In genomic region chr1:170056921-170057320, GRCm38 (mm10) we compare ENCODE assay signal across 20 mouse cellular contexts. TPM values are rescaled to one million over a fixed set of nuclear protein-coding genes. Genes with fewer than 3 reads are reported as not detected.
DNase-seq lines count a peak whose midpoint lies in the region; ATAC-seq and TF ChIP-seq lines count a peak whose summit lies in the region.
"Had no signal": no experiment of that assay in that cellular context is flagged by ENCODE, and none has a peak within 500 bp of the region (broad histone marks: within the 10 kb centered on the region; RNA-seq: fewer than 3 reads in every experiment).

No protein-coding gene starts in this region.

- TF ChIP-seq CTCF in gastrocnemius, adult 2 months (IDR thresholded peaks at IDR 0.05), result no peak
- no peak for TF ChIP-seq CTCF in CH12.LX (conservative IDR thresholded peaks at IDR 0.05 in 1 of 2, IDR thresholded peaks at IDR 0.05 in 1 of 2; ENCODE audit: low read depth in 2 of 2, low read length in 2 of 2)

- no peak overlapping the region for H3K9ac ChIP-seq in hindbrain, embryonic 13.5 days
- no peak overlapping the region for H3K9ac ChIP-seq in hindbrain, embryonic 12.5 days
- H3K9ac ChIP-seq in CH12.LX (ENCODE audit: insufficient read depth, low read depth), result no peak overlapping the region
- H3K9ac ChIP-seq: forebrain, embryonic 12.5 days; heart, embryonic 15.5 days had no signal

- H3K4me1 ChIP-seq in hindbrain, embryonic 13.5 days (replicated peaks), result peaks cover 9% of the 10 kb centered on the region
- H3K4me1 ChIP-seq in hindbrain, embryonic 12.5 days, result peaks cover 6% of the 10 kb centered on the region; the same call in 1 of the 2 replicates
- peaks cover 3 to 43% of the 10 kb centered on the region in 2 experiments for H3K4me1 ChIP-seq in CH12.LX (ENCODE audit: control insufficient read depth in 1 of 2, insufficient read depth in 2 of 2)
- peaks cover 7% of the 10 kb centered on the region; the same call in 1 of the 2 replicates for H3K4me1 ChIP-seq in limb, embryonic 10.5 days
- H3K4me1 ChIP-seq: forebrain, embryonic 12.5 days; heart, embryonic 15.5 days had no signal

- H3K36me3 ChIP-seq in hindbrain, embryonic 13.5 days, result no peaks in the 10 kb centered on the region
- H3K36me3 ChIP-seq in hindbrain, embryonic 12.5 days, result no peaks in the 10 kb centered on the region
- H3K36me3 ChIP-seq in CH12.LX (replicated peaks in 1 of 2; ENCODE audit: control insufficient read depth in 1 of 2, insufficient read depth in 1 of 2, low read length in 1 of 2), result no peaks in the 10 kb centered on the region
- peaks cover 19% of the 10 kb centered on the region for H3K36me3 ChIP-seq in limb, embryonic 10.5 days
- H3K36me3 ChIP-seq: forebrain, embryonic 12.5 days; heart, embryonic 15.5 days had no signal

- peak overlapping the region; percentile 78 for H3K27ac ChIP-seq in gastrocnemius, adult 2 months
- peak overlapping the region; percentile 60; the same call in 1 of the 2 replicates for H3K27ac ChIP-seq in hindbrain, embryonic 13.5 days
- H3K27ac ChIP-seq in hindbrain, embryonic 12.5 days, result no peak overlapping the region
- H3K27ac ChIP-seq in CH12.LX (ENCODE audit: insufficient read depth, low read depth), result no peak overlapping the region
- H3K27ac ChIP-seq in limb, embryonic 10.5 days, result no peak overlapping the region
- H3K27ac ChIP-seq: forebrain, embryonic 12.5 days; heart, embryonic 15.5 days had no signal

- no peak for TF ChIP-seq EP300 in CH12.LX (IDR thresholded peaks at IDR 0.05; ENCODE audit: low read length)

- no peak for TF ChIP-seq POLR2A in CH12.LX (IDR thresholded peaks at IDR 0.05; ENCODE audit: low read depth, low read length)

- no peak for TF ChIP-seq RAD21 in CH12.LX (IDR thresholded peaks at IDR 0.05; ENCODE audit: low read depth, low read length)

- intact Hi-C loops in gastrocnemius, adult 2 months (cut with DNase I), result loop anchor here (5.0 kb wide), 1 partner anchor 55 kb away; the partner anchor contains the start of gene Ddr2

- no peaks in the 10 kb centered on the region for H3K79me2 ChIP-seq in CH12.LX (replicated peaks; ENCODE audit: control insufficient read depth, extremely low read depth, insufficient read depth, poor library complexity, severe bottlenecking)

- no peak for ATAC-seq in hindbrain, embryonic 13.5 days (ENCODE audit: low FRiP score)
- ATAC-seq in hindbrain, embryonic 12.5 days (ENCODE audit: low FRiP score), result no peak
- ATAC-seq: forebrain, embryonic 16.5 days; intestine, embryonic 16.5 days had no signal

- dilution Hi-C loops in CH12.LX (cut with MboI; ENCODE audit: extremely low pct_ligation_motif_present, extremely low pct_unique_long_range_greater_than_20kb, low sequenced_read_pairs), result no loop called here

- peaks cover 6% of the 10 kb centered on the region; the same call in 1 of the 2 replicates for H3K9me3 ChIP-seq in hindbrain, embryonic 13.5 days
- 0 out of 2 replicates have a peak, but pooled peaks cover 6% of the 10 kb centered on the region for H3K9me3 ChIP-seq in hindbrain, embryonic 12.5 days (replicated peaks)
- peaks cover 3% of the 10 kb centered on the region for H3K9me3 ChIP-seq in CH12.LX (replicated peaks; ENCODE audit: low read length)
- H3K9me3 ChIP-seq in limb, embryonic 10.5 days (replicated peaks), result no peaks in the 10 kb centered on the region
- H3K9me3 ChIP-seq: forebrain, embryonic 12.5 days; heart, embryonic 15.5 days had no signal

- in situ Hi-C loops in CH12.LX (cut with MboI; ENCODE audit: low pct_ligation_motif_present, low pct_unique_long_range_greater_than_20kb, low sequenced_read_pairs), result no loop called here

- H3K4me2 ChIP-seq in hindbrain, embryonic 13.5 days, result no peak overlapping the region
- no peak overlapping the region for H3K4me2 ChIP-seq in hindbrain, embryonic 12.5 days (replicated peaks)
- H3K4me2 ChIP-seq in CH12.LX (ENCODE audit: insufficient read depth, low read depth, poor library complexity, severe bottlenecking), result no peak overlapping the region
- H3K4me2 ChIP-seq: forebrain, embryonic 12.5 days; heart, embryonic 11.5 days; heart, embryonic 15.5 days had no signal

- 83% methylated on average over 3 of the region's 3 CpGs for WGBS in hindbrain, embryonic 13.5 days
- WGBS in hindbrain, embryonic 12.5 days, result 81% methylated on average over 3 of the region's 3 CpGs
- WGBS in limb, embryonic 10.5 days, result 86% methylated on average over 3 of the region's 3 CpGs

- no peaks in the 10 kb centered on the region for H3K27me3 ChIP-seq in hindbrain, embryonic 13.5 days
- H3K27me3 ChIP-seq in hindbrain, embryonic 12.5 days, result no peaks in the 10 kb centered on the region
- no peaks in the 10 kb centered on the region for H3K27me3 ChIP-seq in CH12.LX (replicated peaks)
- H3K27me3 ChIP-seq in limb, embryonic 10.5 days (ENCODE audit: low read depth, poor library complexity, severe bottlenecking), result no peaks in the 10 kb centered on the region
- H3K27me3 ChIP-seq: forebrain, embryonic 12.5 days; heart, embryonic 15.5 days had no signal

- no peak for DNase-seq in gastrocnemius, adult 2 months
- no peak for DNase-seq in gastrocnemius, postnatal 25 days
- DNase-seq in CH12.LX (ENCODE audit: extremely low read depth), result no peak
- peak; percentile 18 for DNase-seq in limb, embryonic 10.5 days (ENCODE audit: low spot score)
- DNase-seq in kidney, postnatal 14 days, result no peak
- DNase-seq: adrenal gland, adult 2 months; adrenal gland, postnatal 25 days; B cell, adult 2 months; cerebellum, adult 11-12 months; cerebellum, adult 8-10 months; cerebellum, postnatal 36 days had no signal

- H3K4me3 ChIP-seq in gastrocnemius, adult 2 months, result no peak overlapping the region
- no peak overlapping the region for H3K4me3 ChIP-seq in hindbrain, embryonic 13.5 days
- H3K4me3 ChIP-seq in hindbrain, embryonic 12.5 days, result no peak overlapping the region
- no peak overlapping the region for H3K4me3 ChIP-seq in CH12.LX (replicated peaks in 1 of 3; ENCODE audit: low read depth in 2 of 3, low read length in 2 of 3, poor library complexity in 1 of 3)
- no peak overlapping the region for H3K4me3 ChIP-seq in limb, embryonic 10.5 days
- H3K4me3 ChIP-seq: erythroblast, embryonic 14.5 days; forebrain, embryonic 12.5 days; heart, embryonic 15.5 days had no signal

TF ChIP-seq in CH12.LX, 34 proteins besides CTCF, POLR2A, EP300 and RAD21:
- TF ChIP-seq TBP (conservative IDR thresholded peaks at IDR 0.05; ENCODE audit: low read depth, low read length) (no peak), ZKSCAN1 (IDR thresholded peaks at IDR 0.05; ENCODE audit: borderline replicate concordance, low read depth, low read length) (peak; percentile 35; the same call in 1 of the 2 replicates), USF1 (IDR thresholded peaks at IDR 0.05; ENCODE audit: low read depth, low read length) (no peak)
TF ChIP-seq in CH12.LX: peak in this region for 1.

RNA-seq across cellular contexts. Expression of gene Ddr2, which starts 53.6 kb away (rescaled TPM):
- 10 to 100 TPM; 16.4 to 22.5 TPM for total RNA-seq in gastrocnemius, adult 2 months (2021)
- total RNA-seq in gastrocnemius, postnatal 25 days (2021), result 10 to 100 TPM; 18.3 to 30.9 TPM
- polyA plus RNA-seq in hindbrain, embryonic 13.5 days (2015; fragmentation: Nextera tagmentation; extraction: Ambion mirVana), result 9.4 and 12.5 TPM in 2 replicates
- 42.1 and 52.5 TPM in 2 replicates for polyA plus RNA-seq in hindbrain, embryonic 12.5 days (2016; fragmentation: Nextera tagmentation; extraction: Ambion mirVana)
- total RNA-seq in CH12.LX (2012; rRNA removed), result 0.13 and 0.30 TPM in 2 replicates
- total RNA-seq in CH12.LX (2014; rRNA removed), result 0.17 and 0.19 TPM in 2 replicates
- polyA plus RNA-seq in CH12.LX (2012; ENCODE audit: insufficient read length, low read depth), result 0.33 and 0.37 TPM in 2 replicates
- 68.4 and 91.8 TPM in 2 replicates for polyA plus RNA-seq in limb, embryonic 10.5 days (2016; fragmentation: Nextera tagmentation; extraction: Ambion mirVana)
- total RNA-seq: MEL had no signal
- polyA plus RNA-seq: erythroblast, embryonic 14.5 days had no signal

Comparison
In these comparisons a context has a peak if more than half of its experiments do, and no peak if none do; other contexts are left out.
1. H3K27ac ChIP-seq: peak in gastrocnemius, adult 2 months (single experiment) and hindbrain, embryonic 13.5 days (single experiment); none in hindbrain, embryonic 12.5 days (single experiment), CH12.LX (single experiment) and limb, embryonic 10.5 days (single experiment).